Mouse (Mus musculus): ENCODE measurements around the gene BC048403.
"Not testable (repeated sequence)": the region's sequence is repeated elsewhere in the genome, so short reads cannot be mapped to it uniquely, and the experiment has no call there.

The BC048403 gene

GRCm38 (mm10) chr10:121756677-121757076, 16.9 kb downstream of the BC048403 start:
- DNase-seq (ENCODE audit: low spot score) = no peak

- no peak for DNase-seq (ENCODE audit: low spot score)
Measured at GRCm38 (mm10) chr10:121759095-121759494, 19.4 kb downstream of the BC048403 start.

- DNase-seq (ENCODE audit: low spot score) = no peak
Measured at GRCm38 (mm10) chr10:121762141-121762540, 22.4 kb downstream of the BC048403 start.

GRCm38 (mm10) chr10:121763191-121763590, 23.5 kb downstream of the BC048403 start:
- no peak for DNase-seq (ENCODE audit: low spot score)

GRCm38 (mm10) chr10:121764469-121765173, 24.9 kb downstream of the BC048403 start:
- DNase-seq (ENCODE audit: low spot score) = no peak

GRCm38 (mm10) chr10:121765174-121766057, 25.7 kb downstream of the BC048403 start:
- DNase-seq (ENCODE audit: low spot score) = no peak

- not testable (repeated sequence) for DNase-seq (ENCODE audit: low spot score)
Measured at GRCm38 (mm10) chr10:121767295-121767694, 27.6 kb downstream of the BC048403 start.

GRCm38 (mm10) chr10:121769711-121770110, 30.0 kb downstream of the BC048403 start:
- DNase-seq (ENCODE audit: low spot score) = no peak

GRCm38 (mm10) chr10:121770624-121771577, 31.2 kb downstream of the BC048403 start:
- no peak for DNase-seq (ENCODE audit: low spot score)

- DNase-seq (ENCODE audit: low spot score) = no peak
Measured at GRCm38 (mm10) chr10:121773813-121774212, 34.1 kb downstream of the BC048403 start.

GRCm38 (mm10) chr10:121775990-121776389, 36.3 kb downstream of the BC048403 start:
- no peak for DNase-seq (ENCODE audit: low spot score)

- DNase-seq (ENCODE audit: low spot score) = no peak
Measured at GRCm38 (mm10) chr10:121781159-121781558, 41.4 kb downstream of the BC048403 start.

- DNase-seq (ENCODE audit: low spot score) = no peak
Measured at GRCm38 (mm10) chr10:121788536-121788935, 48.8 kb downstream of the BC048403 start.

GRCm38 (mm10) chr10:121790078-121790477, 50.3 kb downstream of the BC048403 start:
- no peak for DNase-seq (ENCODE audit: low spot score)

GRCm38 (mm10) chr10:121792661-121793060, 52.9 kb downstream of the BC048403 start:
- DNase-seq (ENCODE audit: low spot score) = no peak

GRCm38 (mm10) chr10:121794486-121794885, 54.7 kb downstream of the BC048403 start:
- DNase-seq (ENCODE audit: low spot score) = no peak

GRCm38 (mm10) chr10:121796027-121796802, 56.5 kb downstream of the BC048403 start:
- DNase-seq (ENCODE audit: low spot score) = no peak

GRCm38 (mm10) chr10:121800041-121800440, 60.3 kb downstream of the BC048403 start:
- no peak for DNase-seq (ENCODE audit: low spot score)

Measured in ovary, postnatal 14 days (tissue).